Mouse (Mus musculus): Measurements from ENCODE around the gene Cables2.

DNA sequence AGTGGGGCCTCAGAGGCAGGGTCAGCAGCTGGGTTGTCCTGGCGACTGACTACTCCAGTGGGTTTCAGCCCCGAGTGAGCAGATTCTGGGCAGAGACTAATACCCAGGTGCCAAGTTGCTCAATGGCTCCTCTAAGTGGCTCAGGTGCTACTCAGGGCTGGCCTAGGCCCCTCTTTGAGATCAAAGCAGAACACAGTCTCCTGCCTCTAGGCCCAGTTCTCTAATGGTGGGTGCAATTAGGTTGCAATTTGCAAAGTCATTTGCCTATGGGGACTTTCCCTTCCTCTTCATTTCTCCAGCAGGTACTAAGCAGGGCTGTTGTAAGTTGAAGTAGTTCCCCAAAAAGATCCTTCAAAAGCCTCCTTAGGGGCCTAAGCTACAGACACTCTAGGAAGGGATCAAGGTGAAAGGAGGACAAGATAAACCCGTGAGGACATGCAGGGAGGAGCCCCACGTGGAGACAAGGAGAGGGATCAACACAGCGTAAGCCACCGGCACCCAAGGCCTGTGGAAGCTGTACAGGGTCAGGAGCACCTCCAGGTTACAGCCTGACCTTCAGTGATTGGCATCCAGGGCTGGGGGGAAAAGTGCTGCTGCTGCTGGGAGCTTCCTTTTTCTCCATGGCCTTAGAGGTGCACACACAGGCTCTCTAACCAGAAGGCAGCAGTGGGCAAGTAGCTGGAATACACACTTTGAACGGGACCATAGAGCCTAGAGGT is 2.6 kb downstream of the Cables2 start:
- no peak for TF ChIP-seq CTCF (IDR thresholded peaks at IDR 0.05; ENCODE audit: low read depth)
- no peak for TF ChIP-seq EP300 (IDR thresholded peaks at IDR 0.05; ENCODE audit: low read depth)

Data from heart, postnatal 0 days (tissue).